Mouse (Mus musculus): ENCODE data around the gene Myh7b. TPM values are rescaled to one million over a fixed set of nuclear protein-coding genes. Genes with fewer than 3 reads are reported as not detected.
A peak's percentile ranks its signal among the peaks of the same experiment; 100 is the strongest.

Gene Myh7b
- polyA plus RNA-seq (2012; ENCODE audit: insufficient read depth, insufficient read length, missing spikeins) = 0.16 and 1.2 TPM in 2 replicates

DNA sequence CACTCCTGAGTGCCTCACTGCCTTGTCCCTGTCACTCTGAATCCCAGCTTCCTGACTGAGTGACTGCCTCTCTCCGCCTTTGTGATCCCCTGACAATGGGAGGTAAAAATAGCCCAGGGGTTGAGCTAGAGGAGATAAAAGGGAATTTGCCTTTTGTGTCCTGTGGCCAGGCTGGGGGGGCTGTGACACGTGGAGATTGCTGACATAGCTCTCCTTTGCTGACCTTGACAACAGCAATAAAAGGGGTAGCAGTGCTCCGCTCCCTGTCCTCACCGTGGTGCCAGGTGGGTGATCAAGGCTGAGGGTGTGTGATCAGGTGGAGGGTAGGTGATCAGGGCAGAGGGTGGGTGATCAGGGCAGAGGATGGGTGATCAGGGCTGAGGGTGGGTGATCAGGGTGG lies at the start of gene Myh7b:
Gene Myh7b, plus strand, starts transcription at position 235 of the 400 bp plus-strand sequence.
- no peak within 1 kb of the TSS for H3K27ac ChIP-seq (replicated peaks; ENCODE audit: low read depth, low read length)
- no peak within 1 kb of the TSS for H3K4me3 ChIP-seq (ENCODE audit: insufficient read depth, low read depth, low read length)

DNA sequence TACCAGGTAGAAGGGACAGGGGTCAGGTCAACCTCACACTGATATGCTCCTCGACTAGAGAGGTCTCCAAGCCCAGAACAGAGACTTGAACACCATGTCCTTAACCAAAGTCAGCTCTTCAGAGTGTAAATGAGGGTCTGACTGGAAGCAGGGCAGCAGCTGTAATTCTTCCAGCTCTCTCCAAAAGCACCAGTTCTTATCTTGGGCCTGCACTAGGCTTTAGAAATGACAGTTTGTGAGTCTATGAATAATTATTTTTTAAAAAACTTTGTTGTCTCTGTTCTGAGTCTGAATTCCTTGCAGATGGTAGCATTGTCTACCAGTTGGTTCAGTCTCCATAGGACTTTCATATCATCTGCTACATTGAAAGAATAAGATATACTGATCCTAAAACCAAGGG lies 48.8 kb upstream of the Myh7b start:
- no peak overlapping the region for H3K4me3 ChIP-seq (ENCODE audit: insufficient read depth, low read depth, low read length)
- no peak overlapping the region for H3K27ac ChIP-seq (replicated peaks; ENCODE audit: low read depth, low read length)
- no peaks in the 10 kb centered on the region for H3K4me1 ChIP-seq (ENCODE audit: control insufficient read depth, insufficient read depth, insufficient read length, low read length)

More for the DNA sequence above, at the start of gene Myh7b:
- H3K4me1 ChIP-seq (ENCODE audit: control insufficient read depth, insufficient read depth, insufficient read length, low read length) = no peaks in the 10 kb centered on the region

DNA sequence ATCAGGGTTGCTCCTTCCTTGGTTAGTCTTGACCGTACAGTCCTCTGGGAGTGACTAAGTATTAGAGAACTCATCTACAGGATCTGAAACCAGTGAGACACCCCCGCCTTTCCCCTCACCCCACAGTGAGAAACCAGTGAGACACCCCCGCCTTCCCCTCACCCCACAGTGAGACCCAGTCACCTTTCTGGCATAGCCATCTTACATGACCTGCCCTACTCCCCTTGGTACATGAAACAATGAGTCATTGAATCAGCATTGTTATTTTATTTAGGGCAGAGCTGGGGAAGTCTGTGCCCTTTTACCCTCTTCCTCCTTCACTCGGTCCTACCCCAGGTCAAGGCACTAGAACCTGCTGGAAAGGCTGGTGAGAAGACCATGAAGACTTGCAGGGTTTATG lies 48.1 kb upstream of the Myh7b start:
- H3K4me3 ChIP-seq (ENCODE audit: insufficient read depth, low read depth, low read length) = no peak overlapping the region
- no peak overlapping the region for H3K27ac ChIP-seq (replicated peaks; ENCODE audit: low read depth, low read length)
- no peaks in the 10 kb centered on the region for H3K4me1 ChIP-seq (ENCODE audit: control insufficient read depth, insufficient read depth, insufficient read length, low read length)

DNA sequence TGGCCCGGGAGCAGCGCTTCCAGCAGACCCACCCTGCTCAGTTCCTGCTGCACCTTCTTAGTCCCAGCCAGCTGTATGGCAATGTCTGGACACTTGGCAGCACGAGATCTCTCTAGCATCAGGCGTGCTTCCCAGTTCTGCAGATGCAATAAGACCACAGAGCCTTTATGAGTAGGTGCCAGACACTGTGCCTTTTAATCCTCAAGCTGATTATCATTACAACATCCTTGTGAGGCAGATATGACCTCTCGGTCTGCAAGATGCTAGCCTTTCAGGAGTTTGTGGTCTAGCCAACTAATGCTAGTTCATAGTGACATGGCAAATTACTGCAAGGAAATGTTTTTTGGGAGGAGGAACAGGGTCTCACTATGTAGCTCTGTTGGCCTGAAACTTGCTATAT lies 43.3 kb upstream of the Myh7b start:
- Histone ChIP-seq H3K27ac (replicated peaks; ENCODE audit: low read depth, low read length) (no peak overlapping the region), H3K4me1 (ENCODE audit: control insufficient read depth, insufficient read depth, insufficient read length, low read length) (no peaks in the 10 kb centered on the region), H3K4me3 (ENCODE audit: insufficient read depth, low read depth, low read length) (no peak overlapping the region)

DNA sequence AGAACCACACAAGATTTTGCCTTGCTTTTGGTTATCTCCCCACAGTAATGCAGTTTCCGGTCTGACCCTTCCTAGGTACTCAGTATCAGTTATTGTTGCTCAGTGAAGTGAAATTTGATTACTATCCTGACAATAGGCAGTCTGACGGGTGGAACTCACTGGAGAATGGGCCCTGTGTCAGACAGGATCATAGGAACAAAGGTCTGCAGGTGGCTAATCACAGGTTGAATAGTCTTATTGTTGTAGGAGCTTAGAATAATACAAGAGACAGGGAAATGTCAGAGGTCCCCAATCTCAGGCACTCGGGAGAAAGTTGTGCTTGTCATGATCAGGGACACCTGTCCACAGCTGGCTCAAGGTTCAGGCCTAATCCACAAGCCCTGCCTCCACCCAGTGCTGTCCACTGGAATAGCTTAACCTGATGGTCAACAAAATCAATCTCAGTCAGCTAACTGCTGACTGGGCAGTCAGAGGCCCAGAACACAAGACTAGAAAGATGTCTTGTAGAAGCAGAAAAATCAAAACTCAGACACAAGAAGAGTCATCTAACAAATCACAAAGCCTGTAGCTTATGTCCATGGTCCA lies 41.7 kb upstream of the Myh7b start:
- Histone ChIP-seq H3K4me3 (ENCODE audit: insufficient read depth, low read depth, low read length) (no peak overlapping the region), H3K27ac (replicated peaks; ENCODE audit: low read depth, low read length) (no peak overlapping the region)

DNA sequence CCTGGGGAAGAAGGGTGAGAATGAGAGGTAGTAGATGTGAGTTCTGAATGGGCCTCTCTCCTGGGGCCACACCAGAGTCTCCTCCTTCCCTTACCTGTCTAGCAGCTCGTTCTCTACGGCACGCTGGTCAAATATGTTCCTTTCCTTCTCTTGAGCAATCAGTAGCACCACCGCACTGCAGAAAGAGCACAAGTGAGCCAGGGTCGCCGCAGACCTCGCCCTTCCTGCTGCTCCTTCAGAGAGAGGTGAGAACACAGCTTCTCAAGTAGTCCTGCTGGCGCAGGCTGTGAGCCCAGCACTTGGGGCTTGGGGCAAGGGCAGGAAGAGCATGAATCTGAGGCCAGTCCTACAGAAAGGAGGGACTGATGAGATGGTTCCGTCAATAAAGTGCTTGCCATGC lies 38.0 kb upstream of the Myh7b start:
- H3K4me3 ChIP-seq (ENCODE audit: insufficient read depth, low read depth, low read length) = no peak overlapping the region
- no peak overlapping the region for H3K27ac ChIP-seq (replicated peaks; ENCODE audit: low read depth, low read length)
- H3K4me1 ChIP-seq (ENCODE audit: control insufficient read depth, insufficient read depth, insufficient read length, low read length) = no peaks in the 10 kb centered on the region

More for the DNA sequence above, 41.7 kb upstream of the Myh7b start:
- no peaks in the 10 kb centered on the region for H3K4me1 ChIP-seq (ENCODE audit: control insufficient read depth, insufficient read depth, insufficient read length, low read length)

DNA sequence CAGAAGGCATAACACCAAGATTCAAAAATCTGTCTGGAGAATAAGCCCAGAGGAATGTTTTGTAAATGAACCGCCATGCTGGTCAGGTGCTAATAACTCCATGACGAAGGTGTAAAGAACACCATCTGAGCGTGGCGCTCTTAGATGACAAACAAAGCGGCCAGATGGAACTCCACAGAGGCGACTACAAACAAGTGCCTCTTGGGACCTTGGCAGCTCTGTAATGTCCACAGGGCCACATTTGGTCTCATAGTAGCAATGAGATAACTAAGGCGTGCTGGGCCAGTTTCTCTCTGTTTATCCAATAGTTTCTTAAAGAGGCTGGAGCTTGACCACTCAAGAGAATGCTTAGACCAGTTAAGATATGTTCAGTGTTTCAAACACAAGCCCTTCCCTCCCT lies 37.0 kb upstream of the Myh7b start:
- Histone ChIP-seq H3K27ac (replicated peaks; ENCODE audit: low read depth, low read length) (no peak overlapping the region), H3K4me3 (ENCODE audit: insufficient read depth, low read depth, low read length) (no peak overlapping the region), H3K4me1 (ENCODE audit: control insufficient read depth, insufficient read depth, insufficient read length, low read length) (no peaks in the 10 kb centered on the region)

DNA sequence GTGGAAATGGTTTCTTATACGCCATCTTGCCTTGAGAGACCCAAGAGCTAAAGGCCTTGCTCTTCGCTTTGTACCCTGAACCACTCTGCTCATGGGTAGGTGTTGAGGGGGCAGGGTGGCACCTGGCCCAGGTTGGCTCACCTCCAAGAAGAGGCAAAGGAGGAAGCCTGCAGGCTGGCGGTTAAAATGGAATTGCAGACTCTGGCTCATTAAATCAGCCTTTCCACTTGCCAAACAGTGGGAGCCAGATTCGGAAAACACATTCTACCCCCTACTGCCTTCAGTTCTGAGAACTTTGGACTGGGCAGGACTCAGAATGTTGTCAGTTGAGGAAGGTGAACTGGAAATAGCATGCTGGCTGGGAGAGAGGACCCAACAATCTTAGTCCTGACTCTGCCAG lies 36.3 kb upstream of the Myh7b start:
- Histone ChIP-seq H3K27ac (replicated peaks; ENCODE audit: low read depth, low read length) (peak overlapping the region; percentile 53; the same call in 1 of the 2 replicates), H3K4me3 (ENCODE audit: insufficient read depth, low read depth, low read length) (no peak overlapping the region), H3K4me1 (ENCODE audit: control insufficient read depth, insufficient read depth, insufficient read length, low read length) (no peaks in the 10 kb centered on the region)

DNA sequence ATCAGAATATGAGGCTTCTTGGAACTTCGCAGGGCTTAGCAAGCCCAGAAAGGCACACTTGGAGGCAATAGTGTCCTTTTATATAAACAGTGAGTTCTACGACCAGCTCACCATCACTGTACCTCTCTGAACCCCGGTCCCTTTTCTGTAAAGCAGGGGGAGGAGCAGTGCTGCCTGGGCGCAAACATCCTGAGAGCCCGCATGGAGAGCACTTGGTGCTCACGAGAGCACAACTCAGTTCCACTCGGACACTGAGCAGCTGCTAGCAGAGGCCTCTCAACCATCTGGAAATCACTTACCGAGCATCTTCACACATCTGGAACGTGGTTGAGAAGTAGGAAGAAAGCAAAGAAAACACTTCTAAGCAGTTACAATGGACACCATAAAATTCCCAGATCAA lies 34.4 kb upstream of the Myh7b start:
- H3K4me3 ChIP-seq (ENCODE audit: insufficient read depth, low read depth, low read length) = no peak overlapping the region
- H3K4me1 ChIP-seq (ENCODE audit: control insufficient read depth, insufficient read depth, insufficient read length, low read length) = no peaks in the 10 kb centered on the region
- H3K27ac ChIP-seq (replicated peaks; ENCODE audit: low read depth, low read length) = no peak overlapping the region

DNA sequence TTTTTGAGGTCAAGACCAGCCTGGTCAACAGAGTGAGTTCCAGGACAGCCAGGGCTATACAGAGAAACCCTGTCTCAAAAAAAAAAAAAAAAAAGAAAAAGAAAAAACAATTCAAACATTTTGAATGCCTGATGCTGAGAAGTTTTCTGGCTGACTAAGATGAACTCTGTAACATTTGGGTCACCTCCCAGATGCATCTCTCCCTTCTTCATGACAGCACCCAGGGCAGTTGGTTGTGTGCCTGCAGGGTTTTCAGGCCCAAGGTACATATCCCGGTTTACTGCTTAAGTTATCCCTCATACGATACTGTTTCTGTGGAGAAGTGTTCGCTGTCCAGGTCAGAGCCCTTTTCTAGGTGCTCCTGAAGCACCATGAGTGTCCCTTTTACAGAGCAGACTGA lies 30.7 kb upstream of the Myh7b start:
- no peak overlapping the region for H3K4me3 ChIP-seq (ENCODE audit: insufficient read depth, low read depth, low read length)
- H3K4me1 ChIP-seq (ENCODE audit: control insufficient read depth, insufficient read depth, insufficient read length, low read length) = no peaks in the 10 kb centered on the region
- H3K27ac ChIP-seq (replicated peaks; ENCODE audit: low read depth, low read length) = no peak overlapping the region

DNA sequence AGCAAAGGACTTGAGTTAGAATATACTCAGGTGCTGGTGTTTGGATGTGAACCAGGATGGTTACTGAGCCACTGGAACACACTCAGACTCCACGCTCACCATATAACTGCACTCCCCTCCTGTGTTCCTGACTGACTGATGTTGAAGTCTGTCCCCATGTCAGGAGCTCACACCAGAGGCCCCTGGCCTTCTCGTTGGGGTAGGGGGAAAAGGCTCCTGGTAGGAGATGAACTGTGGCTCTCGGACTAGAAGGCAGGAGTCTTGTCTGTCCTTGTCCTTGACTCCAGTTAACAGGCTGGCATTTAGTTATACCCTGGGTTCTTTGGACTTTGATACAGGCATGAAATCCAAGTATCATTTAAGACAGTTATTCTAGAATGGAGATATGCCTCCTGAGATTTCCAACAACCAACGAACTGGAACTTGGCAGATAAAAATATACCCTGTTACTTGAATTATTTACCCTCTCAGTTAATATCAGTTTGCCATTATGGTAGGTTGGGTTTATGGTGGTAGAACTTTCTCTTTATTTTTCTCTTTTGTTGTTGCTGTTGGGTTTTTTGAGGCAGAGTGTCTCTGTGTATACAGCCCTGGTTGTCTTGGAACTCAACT lies 28.5 kb upstream of the Myh7b start:
- Histone ChIP-seq H3K27ac (replicated peaks; ENCODE audit: low read depth, low read length) (no peak overlapping the region), H3K4me1 (ENCODE audit: control insufficient read depth, insufficient read depth, insufficient read length, low read length) (no peaks in the 10 kb centered on the region), H3K4me3 (ENCODE audit: insufficient read depth, low read depth, low read length) (no peak overlapping the region)

DNA sequence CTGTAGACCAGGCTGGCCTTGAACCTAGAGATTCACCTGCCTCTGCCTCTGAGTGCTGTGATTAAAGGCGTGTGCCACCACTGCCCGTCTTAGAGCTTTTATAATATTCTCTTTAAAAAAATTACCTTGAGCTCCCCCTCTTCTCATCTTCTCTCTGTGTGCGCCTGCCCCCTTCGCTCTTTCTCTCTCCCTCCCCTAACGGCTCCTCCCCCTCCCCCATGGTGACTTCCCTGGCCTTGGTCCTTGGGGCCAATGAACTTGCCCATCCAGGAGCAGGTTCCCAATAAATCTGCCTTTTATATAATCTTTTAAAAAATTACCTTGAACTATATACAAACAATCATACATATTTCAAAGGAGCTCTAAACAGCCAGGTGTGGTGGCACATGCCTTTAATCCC lies 28.0 kb upstream of the Myh7b start:
- Histone ChIP-seq H3K4me1 (ENCODE audit: control insufficient read depth, insufficient read depth, insufficient read length, low read length) (no peaks in the 10 kb centered on the region), H3K27ac (replicated peaks; ENCODE audit: low read depth, low read length) (no peak overlapping the region), H3K4me3 (ENCODE audit: insufficient read depth, low read depth, low read length) (no peak overlapping the region)

DNA sequence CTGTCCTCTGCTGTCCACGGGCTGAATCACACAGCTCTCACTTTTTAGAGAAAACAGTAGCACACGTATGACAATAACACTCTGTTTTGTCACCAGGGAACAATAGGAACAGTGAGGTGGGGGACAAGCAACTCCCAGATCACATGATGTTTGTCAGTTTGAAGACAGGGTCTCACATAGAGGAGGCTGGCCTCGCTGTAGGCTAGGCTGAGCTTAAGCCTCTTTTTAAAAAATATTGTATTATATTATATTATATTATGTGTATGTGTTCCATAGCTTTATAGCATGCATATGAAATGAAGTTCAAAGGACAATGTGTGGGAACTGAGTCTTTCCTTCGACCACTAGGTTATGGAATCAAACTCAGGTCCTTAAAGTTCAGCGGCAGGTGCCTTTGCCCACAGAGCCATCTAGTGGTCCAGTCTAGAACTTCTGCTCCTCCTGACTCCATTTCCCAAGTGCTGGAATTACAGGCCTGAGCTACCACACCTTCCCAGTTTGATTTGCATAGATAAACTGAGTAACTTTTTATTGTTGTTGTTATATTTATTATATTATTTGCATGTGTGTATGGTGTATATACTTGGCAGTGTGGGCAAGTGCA lies 27.0 kb upstream of the Myh7b start:
- Histone ChIP-seq H3K4me3 (ENCODE audit: insufficient read depth, low read depth, low read length) (no peak overlapping the region), H3K27ac (replicated peaks; ENCODE audit: low read depth, low read length) (no peak overlapping the region), H3K4me1 (ENCODE audit: control insufficient read depth, insufficient read depth, insufficient read length, low read length) (no peaks in the 10 kb centered on the region)

DNA sequence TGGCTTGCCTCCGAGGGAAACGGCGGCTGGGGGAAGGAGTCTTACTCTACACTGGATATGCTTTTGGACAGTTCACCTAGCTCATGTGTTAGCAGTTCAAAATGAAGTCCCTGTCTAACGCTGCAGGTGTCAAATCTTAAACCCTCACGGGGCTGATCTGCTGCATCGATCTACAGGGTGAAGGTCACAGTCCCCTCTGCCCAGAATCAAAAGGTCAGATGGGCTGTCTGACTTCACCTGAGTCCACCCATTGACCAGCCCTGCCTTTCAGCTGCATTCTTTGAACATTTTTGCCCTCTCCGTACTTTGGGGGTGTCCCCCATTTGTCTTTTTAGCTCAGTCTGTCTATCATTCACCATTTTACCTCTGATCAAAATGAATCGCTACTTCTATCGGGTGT lies 25.9 kb upstream of the Myh7b start:
- H3K27ac ChIP-seq (replicated peaks; ENCODE audit: low read depth, low read length) = peak overlapping the region; percentile 67
- H3K4me1 ChIP-seq (ENCODE audit: control insufficient read depth, insufficient read depth, insufficient read length, low read length) = no peaks in the 10 kb centered on the region; the same call in 1 of the 2 replicates
- no peak overlapping the region for H3K4me3 ChIP-seq (ENCODE audit: insufficient read depth, low read depth, low read length)

DNA sequence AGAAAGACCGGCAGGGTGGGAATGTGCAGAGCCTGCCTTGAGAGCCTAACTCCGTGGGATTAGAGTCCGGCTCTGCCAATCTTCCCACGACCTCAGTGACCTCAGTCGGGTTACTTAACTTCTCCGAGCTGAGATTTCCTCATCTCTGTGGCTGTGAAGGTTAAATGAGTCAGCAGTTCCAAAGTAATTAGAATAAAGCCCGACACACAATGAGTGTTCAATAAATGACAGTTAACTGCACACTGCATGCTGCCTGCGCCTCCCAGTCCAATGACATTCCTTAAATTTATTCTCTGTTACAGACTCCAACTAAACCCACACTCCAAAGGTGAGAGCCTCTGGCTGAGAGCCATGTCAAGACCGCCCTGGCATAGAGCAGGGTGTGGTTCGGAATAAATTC lies 25.5 kb upstream of the Myh7b start:
- Histone ChIP-seq H3K27ac (replicated peaks; ENCODE audit: low read depth, low read length) (peak overlapping the region; percentile 83), H3K4me3 (ENCODE audit: insufficient read depth, low read depth, low read length) (no peak overlapping the region; the same call in 1 of the 2 replicates), H3K4me1 (ENCODE audit: control insufficient read depth, insufficient read depth, insufficient read length, low read length) (no peaks in the 10 kb centered on the region; the same call in 1 of the 2 replicates)

DNA sequence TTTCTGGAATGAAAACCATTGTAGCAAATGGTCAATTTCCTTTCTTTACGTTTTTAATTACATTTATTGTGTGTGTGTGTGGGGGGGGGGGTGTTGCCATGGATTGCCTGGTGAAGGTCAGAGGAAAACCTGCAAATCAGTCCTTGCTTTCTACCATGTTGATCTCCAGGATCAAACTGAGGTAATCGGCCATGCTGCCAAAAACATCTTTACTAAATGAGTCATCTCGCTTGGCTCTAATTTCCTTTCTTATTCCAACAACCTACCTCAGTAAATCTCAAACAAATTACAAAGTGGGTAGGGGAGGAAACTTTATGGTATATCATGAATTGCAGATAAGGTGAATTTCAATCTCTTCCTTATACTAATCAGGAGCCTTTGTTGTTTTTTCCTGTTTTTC lies 22.9 kb upstream of the Myh7b start:
- Histone ChIP-seq H3K4me3 (ENCODE audit: insufficient read depth, low read depth, low read length) (no peak overlapping the region), H3K4me1 (ENCODE audit: control insufficient read depth, insufficient read depth, insufficient read length, low read length) (no peaks in the 10 kb centered on the region; the same call in 1 of the 2 replicates), H3K27ac (replicated peaks; ENCODE audit: low read depth, low read length) (no peak overlapping the region)

All from brown adipose tissue, adult 24 weeks (tissue).